Mouse (Mus musculus): ENCODE results near the gene Ube2e2.

Gene Ube2e2

DNA sequence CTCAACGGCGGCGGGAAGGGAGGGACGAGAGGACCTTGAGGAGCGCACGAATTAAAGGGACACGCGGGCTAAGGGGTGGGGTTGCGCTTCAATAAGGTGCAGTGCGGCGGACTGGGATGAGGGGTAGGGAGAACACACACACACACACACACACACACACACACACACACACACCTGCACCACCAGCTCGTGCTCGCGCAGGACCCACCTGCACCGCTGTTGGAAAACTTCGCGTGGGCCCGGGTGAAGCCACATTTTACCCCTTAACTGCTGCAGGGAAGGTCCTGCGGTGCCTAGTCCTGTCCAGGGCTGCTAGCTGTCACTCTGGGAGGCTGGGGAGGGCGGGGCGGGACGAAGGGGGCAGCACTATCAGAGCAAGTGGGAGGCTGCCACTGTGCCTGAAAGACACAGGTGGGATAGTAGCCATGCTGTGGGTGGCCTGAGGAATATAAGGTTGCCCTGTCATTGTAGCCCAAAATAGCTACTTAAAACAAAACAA lies at the start of gene Ube2e2:
TSS of gene Ube2e2 (minus strand) at position 321 of the 499 bp plus-strand sequence.
- peak; percentile 54 for DNase-seq (ENCODE audit: inconsistent ontology term)

DNA sequence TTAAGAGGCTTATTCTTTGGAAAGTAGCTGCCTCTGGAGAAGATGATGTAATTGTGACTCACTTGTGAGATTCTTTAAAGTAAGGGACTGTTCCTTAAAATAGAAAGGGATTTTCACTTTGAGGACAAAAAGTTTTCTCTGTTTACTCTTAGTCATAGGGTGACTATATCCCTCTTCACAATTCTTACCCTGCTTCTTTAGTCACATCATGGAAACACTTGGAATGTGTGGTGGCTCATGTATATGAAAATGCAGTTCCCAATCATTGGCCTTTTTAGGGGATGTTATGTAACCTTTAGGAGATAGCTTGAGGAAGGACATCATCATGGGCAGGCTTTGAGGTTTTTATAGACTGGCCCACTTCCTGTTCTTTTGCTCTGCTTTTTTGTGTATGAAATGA lies 46.0 kb upstream of the Ube2e2 start:
- DNase-seq (ENCODE audit: inconsistent ontology term), result peak; percentile 45

DNA sequence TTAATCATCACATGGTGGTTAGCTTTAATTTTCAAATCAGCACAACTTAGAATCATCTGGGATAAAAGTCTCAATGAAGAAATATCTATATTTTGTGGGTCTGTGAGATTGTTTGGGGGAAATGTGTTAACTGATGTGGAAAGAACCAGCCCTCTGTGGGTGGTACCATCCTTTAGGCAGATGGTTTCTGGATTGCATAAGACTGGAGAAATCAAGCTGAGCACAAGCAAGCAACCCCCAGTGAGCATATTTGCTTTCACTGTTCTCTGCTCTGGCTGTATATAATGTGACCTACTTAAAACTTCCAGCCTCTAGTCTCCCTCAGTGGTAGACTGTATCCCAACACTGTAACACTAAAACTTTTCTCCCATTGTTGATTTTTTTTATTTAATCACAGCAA lies 9.5 kb upstream of the Ube2e2 start:
- no peak for DNase-seq (ENCODE audit: inconsistent ontology term)

- peak; percentile 97 for DNase-seq (ENCODE audit: inconsistent ontology term)
Measured at GRCm38 (mm10) chr14:18893121-18893946, 733 bp downstream of the Ube2e2 start.

- DNase-seq (ENCODE audit: inconsistent ontology term), result no peak
Measured at GRCm38 (mm10) chr14:18889571-18889970, 4.5 kb downstream of the Ube2e2 start.

- no peak for DNase-seq (ENCODE audit: inconsistent ontology term)
Measured at GRCm38 (mm10) chr14:18882493-18882892, 11.6 kb downstream of the Ube2e2 start.

- DNase-seq (ENCODE audit: inconsistent ontology term), result no peak
Measured at GRCm38 (mm10) chr14:18870716-18871115, 23.4 kb downstream of the Ube2e2 start.

- DNase-seq (ENCODE audit: inconsistent ontology term), result no peak
Measured at GRCm38 (mm10) chr14:18828661-18829060, 65.4 kb downstream of the Ube2e2 start.

GRCm38 (mm10) chr14:18826753-18827152 lies 67.3 kb downstream of the Ube2e2 start:
- DNase-seq (ENCODE audit: inconsistent ontology term), result no peak

DNA sequence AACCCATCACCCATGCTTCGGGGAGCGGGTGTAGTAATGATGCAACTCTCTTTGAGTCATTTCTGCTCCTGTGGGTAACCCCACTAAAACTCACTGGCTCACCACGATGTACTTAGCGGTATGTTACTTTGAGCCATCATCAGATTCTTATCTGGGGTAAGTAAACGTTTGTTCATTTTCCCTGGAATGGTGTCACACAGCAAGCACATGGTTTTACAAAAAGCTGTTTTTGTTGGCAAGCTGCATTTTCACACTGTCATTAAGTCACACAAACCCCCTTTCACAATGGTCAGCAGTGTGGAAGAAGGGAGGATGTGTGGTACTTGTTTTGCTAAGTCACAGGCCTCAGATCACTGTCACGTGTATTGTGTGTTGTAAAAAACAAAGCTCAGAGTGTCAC lies 73.4 kb downstream of the Ube2e2 start:
- peak; percentile 47 for DNase-seq (ENCODE audit: inconsistent ontology term)

- no peak for DNase-seq (ENCODE audit: inconsistent ontology term)
Measured at GRCm38 (mm10) chr14:18796857-18797256, 97.2 kb downstream of the Ube2e2 start.

DNA sequence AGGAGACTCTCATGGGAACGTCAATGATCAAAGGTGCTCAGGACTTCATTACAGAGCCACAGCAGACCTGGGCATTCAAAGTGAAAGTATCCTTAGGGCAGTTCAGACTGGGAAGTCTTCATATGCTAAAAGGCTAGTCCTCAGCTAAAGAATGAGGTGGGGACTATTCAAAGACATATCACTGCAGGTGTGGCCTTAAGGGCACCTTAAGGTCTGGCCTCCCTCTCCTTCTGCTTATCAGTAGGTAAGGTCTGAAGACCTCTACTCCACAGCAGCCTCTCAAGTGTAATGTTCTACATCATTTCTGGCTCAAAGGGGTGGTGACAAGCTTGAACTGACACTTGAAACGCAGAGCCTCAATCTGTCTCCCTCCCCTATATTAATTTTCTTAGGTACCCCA lies 98.3 kb downstream of the Ube2e2 start:
- DNase-seq (ENCODE audit: inconsistent ontology term), result no peak

GRCm38 (mm10) chr14:18778993-18779675 lies 114.9 kb downstream of the Ube2e2 start:
- peak; percentile 72 for DNase-seq (ENCODE audit: inconsistent ontology term)

DNA sequence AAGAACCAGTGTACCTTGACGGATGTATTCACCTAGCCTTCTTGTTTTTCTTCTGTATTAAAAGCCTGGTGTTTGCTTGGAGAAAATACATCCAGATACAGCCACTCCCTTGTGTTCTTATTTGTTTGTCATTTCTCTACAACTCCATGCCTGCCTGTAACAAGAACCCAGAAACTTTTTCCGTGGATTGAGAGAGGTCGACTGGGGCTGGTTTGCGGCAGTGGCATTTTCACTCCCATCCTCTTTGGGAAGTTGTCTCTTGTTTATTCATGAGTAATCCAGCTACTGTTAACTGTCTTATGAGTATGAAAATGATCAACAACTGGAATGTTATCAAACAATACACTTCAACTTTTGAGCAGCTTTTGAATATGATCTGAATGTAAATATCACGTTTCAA lies 115.8 kb downstream of the Ube2e2 start:
- no peak for DNase-seq (ENCODE audit: inconsistent ontology term)

- no peak for DNase-seq (ENCODE audit: inconsistent ontology term)
Measured at GRCm38 (mm10) chr14:18776132-18776531, 117.9 kb downstream of the Ube2e2 start.

- peak; percentile 94 for DNase-seq (ENCODE audit: inconsistent ontology term)
Measured at GRCm38 (mm10) chr14:18773724-18774123, 120.3 kb downstream of the Ube2e2 start.

DNA sequence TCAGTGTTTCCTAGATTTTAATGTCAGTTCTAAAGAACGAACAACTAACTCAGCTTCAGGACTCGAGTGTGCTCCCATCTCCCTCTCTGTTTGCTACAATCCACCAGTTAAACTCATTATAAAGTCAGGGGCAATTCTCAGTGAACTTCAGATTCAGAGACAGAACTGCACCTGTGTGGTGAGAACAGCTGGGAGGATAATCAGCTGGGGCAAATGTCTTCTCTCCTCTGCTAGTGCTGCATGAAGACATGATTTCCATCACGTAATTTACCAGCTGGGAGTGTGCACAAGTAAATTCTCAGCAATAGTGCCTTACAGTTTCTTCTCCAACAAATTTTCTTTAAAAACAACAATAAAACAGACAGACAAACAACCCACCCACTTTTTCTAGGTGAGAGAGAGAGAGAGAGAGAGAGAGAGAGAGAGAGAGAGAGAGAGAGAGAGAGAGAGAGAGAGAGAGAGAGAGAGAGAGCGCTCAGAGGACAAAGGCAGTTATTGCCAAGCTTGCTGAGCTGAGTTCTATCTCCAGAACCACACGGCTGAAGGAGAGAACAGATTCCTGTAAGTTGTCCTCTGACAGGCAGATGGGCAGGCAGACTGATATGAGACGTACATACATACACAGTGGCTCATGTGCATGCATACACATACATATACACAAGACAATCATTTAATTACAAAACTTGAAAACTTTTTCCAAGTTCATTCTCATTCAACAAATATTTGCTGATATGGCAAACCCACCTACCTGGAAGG lies 134.3 kb downstream of the Ube2e2 start:
- DNase-seq (ENCODE audit: inconsistent ontology term), result no peak

DNA sequence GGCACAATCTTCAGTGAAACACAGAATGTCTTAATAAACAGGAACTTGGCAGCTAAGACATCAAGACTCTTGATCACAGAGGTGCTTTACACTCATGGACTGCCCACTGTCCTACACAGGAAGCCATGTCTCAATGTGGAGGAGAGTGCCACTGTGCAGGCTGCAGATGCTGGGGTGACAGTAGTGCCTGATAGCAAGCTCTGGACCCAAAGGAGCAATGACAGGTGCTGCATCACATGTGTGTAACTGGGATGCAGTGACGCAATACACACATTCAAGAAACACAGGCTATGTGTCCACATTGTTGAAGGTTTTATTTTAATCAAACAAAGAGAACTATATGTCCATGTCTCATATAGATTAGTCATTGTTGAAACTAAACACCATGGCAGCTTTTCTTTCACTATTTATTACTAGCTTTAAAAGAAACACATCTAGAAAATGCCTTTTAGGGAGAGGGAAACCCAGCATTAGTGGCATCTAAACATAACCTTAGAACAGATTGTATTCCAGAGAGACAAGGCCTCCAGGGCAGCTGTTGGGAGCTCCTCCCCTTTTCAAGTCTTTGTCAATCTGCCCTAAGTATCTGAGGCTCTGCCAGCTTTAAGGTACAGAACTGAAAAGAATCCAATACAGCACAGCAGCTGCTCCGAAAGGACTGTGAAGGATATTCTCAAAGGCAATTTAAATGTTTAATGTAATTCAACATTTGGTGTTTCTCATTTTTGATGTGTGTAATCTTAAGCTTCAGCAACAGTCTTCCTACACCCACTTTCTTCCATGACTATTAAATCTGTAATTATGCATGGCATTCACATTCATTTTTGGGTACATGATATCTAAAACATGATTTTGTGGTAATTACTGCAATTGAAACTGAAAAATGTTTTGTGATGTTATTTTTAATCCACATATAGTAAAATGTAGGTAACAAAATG lies 135.2 kb downstream of the Ube2e2 start:
- DNase-seq (ENCODE audit: inconsistent ontology term), result no peak

GRCm38 (mm10) chr14:18758003-18758402 lies 136.1 kb downstream of the Ube2e2 start:
- DNase-seq (ENCODE audit: inconsistent ontology term), result no peak

DNA sequence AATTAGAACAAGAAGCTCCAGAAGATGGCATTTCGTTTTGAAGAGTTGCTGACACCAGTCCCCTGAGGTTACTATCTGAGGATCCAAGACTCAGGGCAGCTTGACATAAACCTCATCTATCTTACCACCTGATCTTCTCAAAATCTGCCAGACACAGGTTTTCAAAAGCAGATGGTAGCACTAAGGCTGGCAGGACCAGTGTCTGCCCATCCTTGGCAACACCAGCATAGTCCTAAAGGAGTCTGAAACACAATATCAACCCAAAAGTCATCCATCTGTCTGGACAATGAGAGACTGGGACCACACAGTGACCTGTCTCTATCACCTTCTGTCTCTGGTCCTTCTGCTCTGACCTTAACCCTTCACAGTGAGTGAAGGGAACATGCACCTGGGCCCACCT lies 138.7 kb downstream of the Ube2e2 start:
- DNase-seq (ENCODE audit: inconsistent ontology term), result no peak

GRCm38 (mm10) chr14:18754595-18754994 lies 139.5 kb downstream of the Ube2e2 start:
- DNase-seq (ENCODE audit: inconsistent ontology term), result no peak
